ENCODE assay signal across 8 mouse cellular contexts in the genomic region with DNA sequence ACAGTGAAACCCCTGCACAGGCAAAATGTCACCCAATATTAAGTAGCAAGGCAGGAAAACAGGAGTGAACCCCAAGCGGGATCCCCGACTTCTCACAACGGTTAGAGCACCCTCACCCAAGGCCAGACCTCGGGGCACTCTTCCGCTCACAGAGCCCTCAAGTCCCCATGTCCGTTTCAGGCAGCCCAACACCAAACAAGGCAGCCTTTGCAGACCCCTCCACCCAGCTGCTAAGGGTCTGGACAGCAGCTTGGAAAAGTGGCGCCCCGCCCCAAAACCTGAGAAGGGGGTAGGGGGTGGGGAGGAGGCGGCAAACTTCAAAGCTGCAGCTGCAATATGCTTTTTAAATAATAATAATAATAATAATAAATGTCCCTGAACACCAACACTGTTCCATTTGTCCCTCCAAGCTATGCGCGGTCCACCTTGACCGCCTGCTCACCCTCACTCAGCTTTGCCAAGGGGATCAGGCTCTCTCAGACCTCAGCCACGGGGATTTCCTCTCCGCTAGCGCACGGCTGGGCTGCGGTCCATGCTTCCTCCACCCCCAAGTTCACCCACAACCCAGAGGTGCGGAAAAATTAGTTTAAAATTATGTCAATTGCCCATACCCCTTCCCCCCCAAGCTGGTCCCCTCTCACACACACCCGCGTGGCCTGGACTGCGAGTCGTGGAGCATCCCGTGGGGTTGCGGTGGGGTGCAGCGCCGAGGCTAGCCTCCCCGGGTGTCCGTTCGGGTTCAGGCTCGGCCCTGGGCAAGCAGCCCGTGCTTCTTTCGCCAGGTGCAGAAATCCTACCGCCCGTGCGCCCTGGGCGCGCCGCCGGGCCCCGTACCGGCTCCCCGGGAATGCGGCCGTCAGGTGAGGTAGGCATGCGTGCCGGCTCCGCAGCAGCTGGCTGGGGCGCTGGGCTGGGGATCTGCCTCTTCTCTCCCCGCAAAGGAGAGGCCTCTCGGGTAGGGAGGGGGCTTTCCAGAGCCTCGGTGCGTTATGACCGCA.
DNase-seq lines count a peak whose midpoint lies in the region; ATAC-seq and TF ChIP-seq lines count a peak whose summit lies in the region.

No protein-coding gene starts in this region.

- intact Hi-C loops in left cerebral cortex, postnatal 4 days (cut with DNase I) = no loop called here

- no peak for TF ChIP-seq CTCF in hindbrain, postnatal 0 days (IDR thresholded peaks at IDR 0.05; ENCODE audit: low read depth)

- peak overlapping the region; percentile 33 for H3K9ac ChIP-seq in kidney, embryonic 15.5 days
- H3K9ac ChIP-seq in embryonic facial prominence, embryonic 13.5 days = peak overlapping the region; percentile 61
- H3K9ac ChIP-seq in hindbrain, postnatal 0 days (replicated peaks; ENCODE audit: low read length) = peak overlapping the region; percentile 51
- peak overlapping the region; percentile 53 for H3K9ac ChIP-seq in midbrain, embryonic 15.5 days

- no peaks in the 10 kb centered on the region for H3K9me3 ChIP-seq in kidney, embryonic 15.5 days (replicated peaks)
- no peaks in the 10 kb centered on the region for H3K9me3 ChIP-seq in embryonic facial prominence, embryonic 13.5 days
- H3K9me3 ChIP-seq in hindbrain, postnatal 0 days (ENCODE audit: low read length) = no peaks in the 10 kb centered on the region
- no peaks in the 10 kb centered on the region for H3K9me3 ChIP-seq in midbrain, embryonic 15.5 days

- H3K4me2 ChIP-seq in kidney, embryonic 15.5 days = peak overlapping the region; percentile 84
- H3K4me2 ChIP-seq in embryonic facial prominence, embryonic 13.5 days = peak overlapping the region; percentile 82
- H3K4me2 ChIP-seq in hindbrain, postnatal 0 days (ENCODE audit: low read depth, low read length) = peak overlapping the region; percentile 71
- H3K4me2 ChIP-seq in midbrain, embryonic 15.5 days = peak overlapping the region; percentile 75

- ATAC-seq in kidney, embryonic 15.5 days (replicated peaks; ENCODE audit: low FRiP score) = peak; percentile 57
- ATAC-seq in embryonic facial prominence, embryonic 13.5 days (ENCODE audit: insufficient number of reproducible peaks, insufficient read depth, low FRiP score, low TSS enrichment, low read depth) = 0 out of 2 replicates have a peak, but pooled peaks have one; percentile 59
- ATAC-seq in hindbrain, postnatal 0 days = peak; percentile 45
- peak; percentile 82 for ATAC-seq in midbrain, embryonic 15.5 days (replicated peaks)

- no peak for DNase-seq in kidney, adult 18-20 months
- no peak for DNase-seq in hindbrain, postnatal 0 days (ENCODE audit: low spot score)
- DNase-seq in urinary bladder, postnatal 10 days (ENCODE audit: low spot score) = no peak
- no peak for DNase-seq in MN1 (ENCODE audit: low spot score)
- DNase-seq in left cerebral cortex, postnatal 4 days = no peak

- WGBS in kidney, embryonic 15.5 days = 22% methylated on average over 53 of the region's 53 CpGs
- 23% methylated on average over 52 of the region's 53 CpGs for WGBS in embryonic facial prominence, embryonic 13.5 days
- WGBS in hindbrain, postnatal 0 days = 27% methylated on average over 53 of the region's 53 CpGs
- WGBS in midbrain, embryonic 15.5 days = 27% methylated on average over 53 of the region's 53 CpGs

- 0 out of 2 replicates have a peak overlapping the region, but pooled peaks have one; percentile 27 for H3K27ac ChIP-seq in kidney, embryonic 15.5 days
- no peak overlapping the region for H3K27ac ChIP-seq in embryonic facial prominence, embryonic 13.5 days
- peak overlapping the region; percentile 74 for H3K27ac ChIP-seq in hindbrain, postnatal 0 days
- H3K27ac ChIP-seq in midbrain, embryonic 15.5 days = peak overlapping the region; percentile 86

- H3K27me3 ChIP-seq in kidney, embryonic 15.5 days = peaks cover 71% of the 10 kb centered on the region
- H3K27me3 ChIP-seq in embryonic facial prominence, embryonic 13.5 days = peaks cover 71% of the 10 kb centered on the region
- H3K27me3 ChIP-seq in hindbrain, postnatal 0 days (ENCODE audit: insufficient read depth, low read length) = 0 out of 2 replicates have a peak, but pooled peaks cover 3% of the 10 kb centered on the region
- peaks cover 50% of the 10 kb centered on the region for H3K27me3 ChIP-seq in midbrain, embryonic 15.5 days (replicated peaks)

- H3K4me1 ChIP-seq in kidney, embryonic 15.5 days = peaks cover 15% of the 10 kb centered on the region; the same call in 1 of the 2 replicates
- H3K4me1 ChIP-seq in embryonic facial prominence, embryonic 13.5 days = 0 out of 2 replicates have a peak, but pooled peaks cover 6% of the 10 kb centered on the region
- H3K4me1 ChIP-seq in hindbrain, postnatal 0 days (ENCODE audit: insufficient read depth, low read length) = no peaks in the 10 kb centered on the region
- peaks cover 5% of the 10 kb centered on the region; the same call in 1 of the 2 replicates for H3K4me1 ChIP-seq in midbrain, embryonic 15.5 days

- peak overlapping the region; percentile 48 for H3K4me3 ChIP-seq in kidney, embryonic 15.5 days (replicated peaks)
- peak overlapping the region; percentile 47 for H3K4me3 ChIP-seq in embryonic facial prominence, embryonic 13.5 days
- H3K4me3 ChIP-seq in hindbrain, postnatal 0 days (ENCODE audit: low read length) = peak overlapping the region; percentile 48
- peak overlapping the region; percentile 56 for H3K4me3 ChIP-seq in midbrain, embryonic 15.5 days

- no peaks in the 10 kb centered on the region for H3K36me3 ChIP-seq in kidney, embryonic 15.5 days
- H3K36me3 ChIP-seq in embryonic facial prominence, embryonic 13.5 days = no peaks in the 10 kb centered on the region
- H3K36me3 ChIP-seq in hindbrain, postnatal 0 days (ENCODE audit: insufficient read depth, low read length) = no peaks in the 10 kb centered on the region
- H3K36me3 ChIP-seq in midbrain, embryonic 15.5 days (replicated peaks) = no peaks in the 10 kb centered on the region
